Mouse (Mus musculus): ENCODE data around the gene Cand1.

Cand1 gene

DNA sequence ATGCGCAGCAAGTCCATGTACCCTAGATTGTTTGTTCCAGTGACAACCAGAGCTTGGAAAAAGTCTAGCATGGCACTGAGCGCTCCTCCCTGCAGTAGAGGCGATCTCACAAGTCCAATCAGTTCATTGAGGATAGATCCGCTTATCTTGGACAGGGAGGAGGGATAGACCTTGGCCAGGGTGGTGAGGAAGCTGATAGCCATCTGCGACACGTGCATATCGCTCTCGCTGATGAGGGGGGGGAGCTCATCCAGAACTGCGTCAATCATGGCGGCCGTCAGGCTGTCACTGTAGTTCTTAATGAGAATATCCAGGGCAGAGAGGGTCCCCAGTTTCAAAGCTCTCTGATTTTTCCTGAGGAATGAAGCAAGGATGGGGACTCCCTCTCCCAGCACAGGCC is 28.6 kb downstream of the Cand1 start:
- no peak for DNase-seq (ENCODE audit: low read depth, low spot score)

DNA sequence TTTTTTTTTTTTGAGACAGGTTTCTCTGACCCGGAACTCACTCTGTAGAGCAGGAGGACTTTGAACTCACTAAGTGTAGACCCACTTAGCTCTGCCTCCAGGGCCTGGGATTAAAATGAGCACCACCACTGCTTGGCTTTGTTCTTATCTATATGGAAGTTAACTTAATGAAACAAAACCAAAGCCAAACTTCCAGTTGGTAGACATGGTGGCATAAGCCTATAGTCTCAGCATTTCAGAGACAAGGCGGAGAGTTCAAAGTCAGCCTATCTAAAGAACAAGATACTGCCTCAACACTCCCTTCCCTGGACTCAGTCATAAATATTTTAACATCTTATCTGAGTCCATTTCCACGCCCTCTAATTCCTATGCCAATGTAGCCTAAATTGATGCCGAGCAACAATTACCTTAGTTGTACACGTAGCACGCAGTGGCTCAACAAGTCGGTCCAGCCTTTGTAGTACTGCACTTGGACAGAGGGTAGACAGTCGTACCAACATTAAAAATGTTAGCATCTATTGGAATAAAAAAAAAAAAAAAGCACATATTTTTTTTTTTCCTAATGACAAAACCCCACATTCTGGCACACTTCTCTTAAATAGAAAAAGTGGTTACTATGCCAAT is 33.4 kb downstream of the Cand1 start:
- DNase-seq (ENCODE audit: low read depth, low spot score): no peak

DNA sequence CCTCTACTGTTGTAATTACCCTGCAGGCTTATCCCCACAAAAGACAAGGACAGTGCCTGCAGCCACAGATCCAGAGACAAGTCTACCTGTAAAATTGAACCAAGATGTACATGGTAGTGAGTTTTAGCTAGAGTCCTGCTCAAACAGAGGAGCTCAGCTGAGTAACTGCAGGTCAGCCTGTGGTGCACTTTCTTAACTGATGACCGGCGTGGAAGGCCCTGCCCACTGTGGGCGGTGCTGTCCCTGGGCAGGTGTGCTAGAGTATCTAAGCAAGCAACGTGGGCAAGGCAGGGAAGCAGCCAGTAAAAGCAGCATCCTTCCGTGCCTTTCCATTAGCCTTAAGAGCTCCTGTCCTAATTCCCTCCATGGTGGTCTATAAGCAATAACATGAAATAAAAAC is 34.6 kb downstream of the Cand1 start:
- no peak for DNase-seq (ENCODE audit: low read depth, low spot score)

DNA sequence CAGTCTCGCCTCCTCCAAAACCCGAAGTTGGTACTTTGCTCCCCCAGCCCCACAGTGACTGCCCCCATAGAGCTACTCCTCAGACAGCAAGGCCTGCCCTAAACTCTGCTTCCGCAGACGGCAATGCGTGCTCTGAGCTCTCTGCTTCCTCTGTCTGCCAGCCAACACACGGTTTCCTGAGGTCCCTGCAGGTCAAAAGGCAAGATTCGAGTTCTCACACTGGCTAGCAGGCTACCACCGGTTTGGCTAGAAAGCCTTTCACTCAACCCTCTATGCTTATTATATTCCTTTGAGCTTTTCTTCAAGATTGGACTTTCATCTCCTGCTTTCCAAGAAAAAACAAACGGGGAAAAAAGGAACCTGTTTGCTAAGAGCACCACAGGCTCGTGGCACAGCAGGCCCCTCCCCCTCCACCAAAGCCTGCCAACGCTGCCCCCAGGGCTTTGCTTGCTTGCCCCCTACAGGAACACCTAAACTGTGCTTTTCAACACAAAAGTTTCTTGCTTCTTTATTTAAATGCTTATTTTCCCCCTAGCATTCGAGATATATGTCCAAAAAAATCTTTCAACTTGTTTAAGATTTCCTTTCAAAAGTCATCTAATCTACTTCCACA is 35.4 kb downstream of the Cand1 start:
- no peak for DNase-seq (ENCODE audit: low read depth, low spot score)

DNA sequence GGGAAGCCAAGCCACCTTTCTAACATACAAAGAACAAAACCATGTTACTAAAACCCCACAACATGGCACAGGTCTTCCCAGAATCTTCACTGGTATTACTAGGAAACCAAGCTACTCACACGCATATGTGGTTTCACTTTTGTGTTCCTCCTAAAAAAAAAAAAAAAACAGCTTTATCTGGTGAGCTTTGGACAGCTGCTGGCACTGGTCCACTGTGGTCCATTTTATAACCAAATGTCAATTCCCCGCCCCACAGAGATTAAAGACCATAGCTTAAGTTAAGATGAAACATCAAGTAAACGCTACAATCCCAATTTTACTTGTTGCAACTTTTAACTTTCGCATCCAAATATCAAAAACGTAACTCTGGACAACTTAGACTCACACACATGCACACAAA is 40.0 kb downstream of the Cand1 start:
- DNase-seq (ENCODE audit: low read depth, low spot score): no peak

DNA sequence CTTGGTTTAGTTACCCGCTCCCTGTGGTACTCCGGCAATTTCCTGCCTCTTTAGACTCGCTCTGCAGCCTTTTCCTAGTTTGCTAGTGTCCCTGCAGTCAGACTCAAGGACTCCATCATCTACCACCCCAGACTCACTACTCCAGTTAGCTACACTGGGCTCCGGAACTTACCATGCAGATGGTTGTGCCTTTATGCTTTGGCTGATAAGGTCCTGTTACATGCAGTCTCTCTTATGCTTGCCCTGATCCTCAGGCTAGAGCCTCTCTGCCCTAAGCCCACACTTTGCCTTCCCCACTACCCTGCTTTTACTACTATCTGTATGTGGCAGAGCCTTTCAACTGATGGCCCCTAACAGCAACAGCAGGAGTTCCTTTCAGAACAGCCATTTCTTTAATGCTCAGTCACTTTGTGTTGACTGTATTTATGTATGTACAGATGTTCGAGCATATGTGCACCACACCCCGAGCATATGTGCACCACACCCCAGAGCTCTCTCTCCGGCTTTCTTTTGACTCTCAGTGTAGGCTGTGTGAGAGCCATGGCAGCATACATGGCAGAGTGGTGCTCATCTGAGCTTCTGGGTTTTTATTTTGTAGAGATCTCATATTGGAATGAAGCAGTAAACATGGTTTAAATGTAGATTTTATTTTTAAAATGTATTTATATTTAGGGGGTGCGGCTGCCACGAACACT is 41.5 kb downstream of the Cand1 start:
- no peak for DNase-seq (ENCODE audit: low read depth, low spot score)

DNA sequence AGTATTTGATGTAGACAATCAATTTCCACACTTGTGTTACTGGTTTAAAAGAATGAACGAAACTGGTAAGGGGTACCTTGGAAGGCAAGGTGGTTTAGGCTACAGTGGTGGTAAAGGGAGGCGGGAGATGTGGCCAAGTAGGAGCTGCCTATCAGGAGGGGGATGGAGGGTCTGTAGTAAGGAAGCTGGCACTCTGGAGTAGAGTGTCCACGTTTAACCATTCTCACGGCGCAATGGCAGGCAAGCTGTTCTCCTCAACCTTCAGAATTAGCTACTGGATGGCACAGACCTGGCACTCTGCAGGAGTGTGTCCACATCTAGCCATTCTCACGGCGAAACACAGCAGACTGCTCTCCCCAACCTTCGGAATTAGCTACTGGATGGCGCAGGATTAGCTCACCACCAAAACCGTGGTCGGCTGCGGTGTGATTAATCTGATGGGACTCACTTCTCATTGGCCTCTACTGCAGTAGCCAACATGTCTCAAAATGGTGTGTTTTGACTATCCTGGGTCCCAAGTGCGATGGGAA is 42.2 kb downstream of the Cand1 start:
- DNase-seq (ENCODE audit: low read depth, low spot score): no peak

DNA sequence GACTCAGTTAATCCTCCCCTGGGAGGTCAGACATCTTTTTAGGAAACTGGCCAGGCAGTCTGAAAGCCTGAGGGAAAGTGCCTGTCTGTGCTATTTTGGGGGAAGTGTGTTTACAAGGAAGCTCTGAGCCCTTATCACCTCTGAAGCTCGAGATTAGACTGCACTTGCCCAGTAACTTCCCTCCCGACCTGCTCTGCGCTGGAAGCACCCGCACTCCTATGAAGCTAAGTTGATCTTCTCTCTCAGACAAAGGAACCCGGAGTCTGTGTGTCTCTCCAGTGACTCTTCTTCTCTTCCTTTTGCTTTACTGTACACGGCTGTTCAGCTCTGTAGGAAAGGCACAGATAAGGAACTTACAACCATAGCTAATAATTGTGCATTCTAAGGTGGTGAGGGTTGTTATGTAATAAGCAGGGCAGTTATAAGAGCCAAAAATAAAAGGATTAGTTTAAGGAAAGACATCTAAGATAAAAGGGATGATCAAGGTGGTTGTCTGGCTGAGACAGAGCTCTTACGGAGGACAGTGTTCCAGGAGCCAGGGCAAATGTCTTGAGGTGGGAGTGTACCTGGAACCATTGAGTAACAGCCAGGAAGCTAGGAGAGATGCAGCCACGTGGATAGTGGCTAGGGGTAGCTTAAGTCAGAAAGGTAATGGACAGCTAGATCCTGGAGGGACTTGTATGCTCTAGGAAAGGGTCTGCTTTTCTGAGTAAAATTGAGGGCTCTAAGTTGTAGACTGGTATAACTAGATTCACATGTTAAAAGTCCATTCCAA is 47.1 kb downstream of the Cand1 start:
- DNase-seq (ENCODE audit: low read depth, low spot score): no peak

DNA sequence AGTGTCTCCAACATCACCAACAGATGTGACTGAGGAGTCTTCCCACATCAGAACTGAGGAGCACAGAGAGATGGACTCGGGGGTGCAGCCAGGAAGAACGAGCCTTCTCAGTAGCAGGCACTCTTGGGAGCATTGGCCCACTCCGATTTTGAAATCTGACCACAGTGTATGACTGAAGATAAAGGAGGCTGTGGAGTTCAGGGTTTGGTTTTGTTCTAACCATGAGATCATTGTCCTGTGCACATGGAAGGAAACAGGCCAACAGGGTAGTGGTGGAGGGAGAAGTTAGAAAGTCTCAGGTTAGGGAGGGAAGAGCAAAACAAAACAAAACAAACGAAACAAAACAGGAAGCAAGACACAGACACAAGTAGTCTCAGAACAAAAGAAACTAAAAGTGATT is 52.1 kb downstream of the Cand1 start:
- DNase-seq (ENCODE audit: low read depth, low spot score): no peak

DNA sequence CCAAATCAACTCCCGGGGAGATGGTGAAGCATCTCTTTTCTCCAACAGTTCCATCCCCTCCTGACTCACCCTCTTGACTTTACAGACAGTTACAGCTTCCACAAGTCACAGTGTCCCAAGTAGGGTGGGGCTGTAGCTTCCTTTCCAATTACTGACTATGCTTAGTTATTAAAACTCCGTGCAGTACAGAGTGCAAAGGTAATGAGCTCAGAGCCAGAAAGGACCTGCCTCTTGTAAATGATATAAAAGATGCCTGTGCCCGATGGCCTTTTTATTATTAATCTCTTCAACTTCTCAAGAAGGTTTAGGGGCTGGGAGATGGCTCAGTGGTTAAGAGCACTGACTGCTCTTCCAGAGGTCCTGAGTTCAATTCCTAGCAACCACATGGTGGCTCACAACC is 70.2 kb downstream of the Cand1 start:
- no peak for DNase-seq (ENCODE audit: low read depth, low spot score)

DNA sequence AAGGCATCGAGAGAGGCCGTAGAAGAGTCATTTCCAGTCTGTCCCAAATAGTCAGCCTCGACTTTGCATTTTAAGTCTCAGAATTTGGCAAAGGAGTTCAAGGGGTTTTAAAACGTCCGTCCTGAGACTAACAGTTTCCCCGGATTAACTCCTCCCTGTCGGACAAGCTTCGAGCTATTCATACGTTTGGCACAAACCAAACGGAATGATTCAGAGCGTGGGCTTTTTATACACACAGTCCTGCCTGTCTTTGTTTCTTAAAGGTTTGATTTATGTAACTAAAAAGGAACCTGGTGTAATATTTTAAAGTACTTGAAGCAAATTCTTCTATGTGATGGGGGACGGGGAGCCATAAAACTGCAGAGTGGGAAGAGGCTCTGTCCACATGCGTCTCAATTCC is 70.6 kb downstream of the Cand1 start:
- DNase-seq (ENCODE audit: low read depth, low spot score): no peak

DNA sequence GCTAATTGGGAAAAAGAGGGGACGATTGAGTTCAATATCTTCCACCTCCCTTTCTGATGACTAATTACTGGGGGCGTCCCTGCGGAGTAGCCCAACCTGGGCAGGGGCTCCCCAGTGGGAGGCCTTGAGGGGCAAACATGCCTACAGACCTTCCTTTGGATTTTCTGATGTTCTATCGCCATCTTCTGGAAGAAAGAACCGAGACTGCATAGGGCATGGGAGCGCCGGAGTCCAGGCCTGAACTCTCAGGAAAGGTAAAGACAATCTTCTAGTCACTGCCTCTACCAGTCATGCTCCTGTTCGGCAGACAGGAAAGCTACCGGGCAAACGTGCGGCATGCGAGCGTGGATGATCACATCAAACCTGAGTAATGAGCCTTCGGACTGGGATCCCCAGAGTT is 71.1 kb downstream of the Cand1 start:
- DNase-seq (ENCODE audit: low read depth, low spot score): no peak

DNA sequence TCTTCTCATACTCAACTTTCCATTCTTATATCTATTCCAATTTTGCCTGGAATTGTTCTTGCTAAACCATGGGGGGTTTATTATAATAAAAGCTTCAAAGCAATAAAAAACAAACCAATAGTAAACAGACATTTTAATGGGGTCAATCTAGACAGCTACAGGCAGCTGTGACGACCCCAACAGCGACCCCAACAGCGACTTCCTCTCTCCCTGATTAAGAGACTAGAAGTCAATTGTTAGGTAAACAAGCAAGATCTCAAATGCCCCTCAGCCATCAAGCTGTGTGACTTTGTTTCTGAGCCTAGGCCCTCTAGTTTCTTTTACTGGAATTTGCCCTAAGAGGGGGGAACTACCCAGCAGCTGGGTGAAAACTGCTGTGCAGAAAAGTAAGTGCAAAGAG is 72.0 kb downstream of the Cand1 start:
- DNase-seq (ENCODE audit: low read depth, low spot score): no peak

DNA sequence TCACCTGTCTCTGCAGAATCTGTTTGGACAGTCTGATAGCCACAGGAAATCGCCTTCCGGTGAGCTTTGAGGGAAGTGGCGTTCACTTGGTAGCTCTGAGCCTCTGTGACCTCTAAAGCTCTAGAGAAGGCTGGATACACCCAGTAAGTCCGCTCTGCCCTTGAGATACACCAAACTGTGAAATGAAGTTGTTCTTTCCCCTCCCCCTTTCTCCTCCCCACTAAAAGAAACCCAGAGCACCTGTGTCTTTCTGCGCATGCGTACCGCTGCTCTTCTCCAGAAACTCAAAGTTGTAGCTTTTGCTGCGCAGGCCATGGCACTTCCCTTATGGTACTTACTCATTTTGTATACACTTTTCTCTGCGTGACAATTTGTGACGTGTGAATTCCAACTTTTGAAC is 74.8 kb downstream of the Cand1 start:
- no peak for DNase-seq (ENCODE audit: low read depth, low spot score)

DNA sequence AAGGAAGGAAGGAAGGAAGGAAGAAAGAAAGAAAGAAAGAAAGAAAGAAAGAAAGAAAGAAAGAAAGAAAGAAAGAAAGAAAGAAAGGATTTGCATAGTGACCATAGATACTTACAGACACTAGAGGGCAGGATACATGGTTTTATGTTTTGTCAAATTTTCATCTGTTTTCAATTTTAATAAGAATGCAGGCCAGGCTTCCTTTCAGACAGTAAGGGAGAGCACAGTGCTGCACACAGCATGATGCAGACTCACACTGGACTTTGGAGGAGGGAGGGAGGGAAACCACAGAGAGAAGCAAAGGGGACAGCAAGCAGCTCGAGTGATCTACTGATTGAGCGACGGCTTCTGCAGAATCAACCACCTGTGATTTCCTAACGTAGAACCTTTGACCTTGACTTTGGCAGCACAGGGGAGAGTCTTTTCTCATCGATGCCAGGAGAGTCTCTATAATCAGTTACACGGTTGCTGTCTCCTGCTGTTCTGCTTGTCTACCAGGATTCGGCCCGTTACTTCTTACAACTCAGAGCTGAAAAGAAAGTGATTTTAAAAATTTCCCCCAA is 78.0 kb downstream of the Cand1 start:
- peak; percentile 32 for DNase-seq (ENCODE audit: low read depth, low spot score)

DNA sequence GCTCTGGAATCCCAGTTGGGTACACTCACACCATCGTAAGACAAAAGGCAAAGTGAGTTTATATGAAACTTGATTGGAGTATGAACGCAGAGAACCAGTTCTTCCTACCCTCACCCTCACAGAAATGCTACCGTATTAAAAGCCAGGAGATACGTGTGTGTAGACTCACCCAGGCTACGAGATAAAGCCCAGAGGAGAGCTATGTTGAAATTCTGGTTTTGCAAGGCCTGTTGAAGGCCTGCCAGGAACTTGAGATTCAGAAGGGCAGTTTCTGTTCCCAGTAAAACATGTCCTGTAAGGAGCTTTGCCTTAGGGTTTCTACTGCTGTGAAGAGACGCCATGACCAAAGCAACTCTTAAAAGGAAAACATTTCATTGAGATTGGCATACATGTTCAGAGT is 79.7 kb downstream of the Cand1 start:
- DNase-seq (ENCODE audit: low read depth, low spot score): peak; percentile 48

DNA sequence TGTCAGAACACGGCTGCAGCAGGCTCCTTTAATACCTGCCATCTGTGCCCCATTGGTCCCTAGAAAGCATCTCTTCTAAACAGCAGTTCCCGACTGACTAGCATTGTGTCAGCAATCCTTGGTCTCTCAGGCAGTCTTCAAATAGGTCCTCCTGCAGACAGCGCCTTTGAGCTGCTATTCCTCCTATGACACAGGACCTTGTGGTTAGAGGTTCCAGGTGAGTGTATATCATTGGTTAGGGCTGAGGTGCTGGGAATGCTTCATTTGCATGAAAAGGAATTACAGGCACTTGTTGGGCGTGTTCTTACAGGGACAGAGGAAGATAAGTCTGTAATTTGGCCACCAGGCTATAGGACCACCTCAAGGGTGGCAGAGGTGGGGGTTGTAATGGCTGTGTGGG is 90.6 kb downstream of the Cand1 start:
- DNase-seq (ENCODE audit: low read depth, low spot score): no peak

All from skeletal muscle tissue, adult 2 months (tissue).